Mouse (Mus musculus): ENCODE results near the gene Elmo1.

The Elmo1 gene

DNA sequence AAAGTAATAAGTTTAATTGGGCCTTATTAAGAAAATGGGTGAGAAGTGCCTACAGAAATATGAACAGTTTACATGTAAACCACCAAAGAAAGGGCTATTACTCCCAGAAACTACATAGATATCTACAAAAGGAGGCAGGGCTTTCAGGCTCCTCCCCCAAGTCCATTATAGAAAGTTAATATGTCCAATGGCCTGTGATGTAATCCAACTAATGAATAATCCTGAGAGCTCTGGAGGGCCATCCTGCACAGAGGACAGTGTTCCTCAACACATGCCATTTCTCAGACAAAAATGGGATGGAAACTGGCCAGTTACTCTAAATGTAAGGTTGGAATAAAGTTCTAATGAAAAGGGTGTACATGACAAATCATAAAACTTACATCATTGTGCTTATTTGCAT is 373.8 kb downstream of the Elmo1 start:
- DNase-seq (ENCODE audit: low spot score in 2 of 2): no peak

DNA sequence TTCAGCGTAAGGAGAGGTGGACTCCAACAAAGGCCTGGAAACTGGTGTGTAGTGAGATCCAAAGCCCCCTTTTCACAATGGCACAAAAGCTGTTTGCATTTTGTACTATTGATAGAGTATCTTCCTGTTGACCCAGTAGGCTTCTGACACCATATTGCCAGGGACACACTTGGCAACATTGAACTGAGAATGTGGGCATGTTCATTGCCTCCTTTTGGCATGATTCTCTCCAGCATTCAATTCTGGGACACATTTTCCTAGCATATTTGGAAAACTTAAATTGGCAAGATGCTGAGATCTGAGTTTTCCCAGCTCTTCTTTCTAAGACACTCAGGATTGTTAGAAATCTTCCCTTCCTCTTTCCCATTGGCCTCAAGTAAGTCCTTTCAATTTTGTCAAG is 377.0 kb downstream of the Elmo1 start:
- DNase-seq (ENCODE audit: low spot score in 2 of 2): no peak

DNA sequence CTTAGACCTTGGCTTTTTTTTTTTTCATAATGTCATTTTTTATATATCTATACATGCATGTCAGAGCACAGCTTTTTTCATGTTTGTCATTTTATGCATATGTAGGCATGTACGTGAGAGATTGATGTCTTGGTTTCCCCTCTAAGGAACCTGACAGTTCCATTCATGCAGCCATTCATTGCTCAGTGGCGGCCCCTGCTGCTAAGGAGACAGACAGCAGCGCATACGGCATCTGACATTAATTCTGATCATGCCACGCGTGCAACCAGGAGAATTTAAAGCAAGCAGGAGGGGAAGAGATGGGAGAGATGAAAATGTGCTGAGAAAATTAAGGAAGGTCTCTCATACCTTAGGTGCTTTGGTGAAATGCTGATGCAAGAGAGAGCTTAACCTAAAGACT is 381.3 kb downstream of the Elmo1 start:
- peak; percentile 75 to 87 for DNase-seq (ENCODE audit: low spot score in 2 of 2)

DNA sequence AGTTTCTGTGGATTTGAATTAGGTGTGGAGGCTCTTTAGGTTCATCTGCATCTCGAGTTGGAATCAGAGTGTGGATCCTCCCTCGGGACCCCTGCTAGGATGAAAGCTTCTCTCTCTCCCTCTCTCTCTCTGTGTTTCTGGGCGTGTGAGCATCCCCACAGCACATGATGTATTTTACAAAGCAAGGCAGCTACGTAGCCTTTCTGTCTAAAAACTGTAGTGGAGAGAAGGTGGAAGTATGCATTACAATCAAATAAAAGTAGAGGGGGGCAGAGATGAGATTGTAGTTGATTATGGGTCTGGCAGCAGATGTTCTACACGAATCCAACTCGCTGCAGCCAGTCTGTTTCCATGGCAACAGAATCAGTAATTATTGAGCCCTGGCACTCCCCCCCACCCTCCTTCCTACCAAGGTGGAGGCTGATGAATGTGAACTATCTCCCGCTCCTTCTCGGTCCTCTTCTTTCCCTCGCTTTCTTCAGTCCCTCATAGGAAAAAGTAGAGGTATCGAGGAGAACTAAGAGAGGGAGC is 382.0 kb downstream of the Elmo1 start:
- DNase-seq (ENCODE audit: low spot score in 2 of 2): peak in 1 of 2 experiments; percentile 48

DNA sequence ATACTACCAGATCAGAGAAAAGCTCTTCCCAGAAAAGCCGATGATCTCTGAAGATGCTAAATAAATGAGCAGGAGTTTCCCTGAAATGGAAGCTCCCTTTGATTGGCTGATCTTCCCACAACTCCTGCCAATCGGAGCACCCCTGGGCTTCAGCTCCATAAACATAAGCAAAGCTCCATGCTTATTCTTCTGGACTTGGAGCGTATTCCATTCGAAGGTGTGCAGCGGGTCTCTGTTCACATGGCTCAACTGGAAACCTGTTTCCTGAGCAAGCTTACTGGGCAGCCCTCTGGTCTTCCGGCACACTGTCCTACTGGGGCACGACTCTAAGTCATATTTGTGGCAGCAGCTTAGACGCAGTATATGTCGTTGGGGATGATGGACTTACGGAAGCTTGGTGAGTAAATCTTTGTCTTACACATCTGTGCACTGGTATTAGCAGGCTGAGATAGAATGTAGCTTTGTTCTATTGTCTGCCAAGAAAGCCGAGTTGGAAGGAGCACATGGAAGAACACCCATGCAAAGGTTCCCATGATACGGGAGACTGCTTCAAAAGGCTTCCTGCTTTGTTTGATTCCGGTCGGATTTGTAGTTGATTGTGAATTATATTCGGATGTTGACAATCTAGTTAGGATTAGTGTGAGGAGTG is 382.6 kb downstream of the Elmo1 start:
- DNase-seq (ENCODE audit: low spot score in 2 of 2): peak in 1 of 2 experiments; percentile 42

DNA sequence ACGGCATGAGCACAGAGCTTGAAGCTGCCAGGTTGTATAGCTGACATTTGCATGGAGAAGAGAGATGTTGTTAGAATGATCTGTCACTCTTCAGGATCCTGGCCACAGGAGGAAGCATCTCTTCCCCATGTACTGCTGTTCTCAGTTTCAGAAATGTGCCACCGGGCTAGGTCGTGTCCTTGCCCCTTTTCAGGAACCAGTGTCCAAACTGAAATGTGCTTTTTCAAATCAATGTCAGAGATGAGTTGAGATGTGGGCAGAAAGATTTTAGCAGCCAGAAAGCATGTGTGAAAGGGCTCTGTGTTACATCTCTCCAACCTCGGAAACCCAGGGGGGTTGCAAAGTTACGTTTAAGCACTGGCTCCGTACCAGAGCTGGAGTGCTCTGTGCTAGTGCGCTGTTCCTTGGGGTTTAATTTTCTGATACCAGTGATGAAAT is 383.3 kb downstream of the Elmo1 start:
- no peak for DNase-seq (ENCODE audit: low spot score in 2 of 2)

DNA sequence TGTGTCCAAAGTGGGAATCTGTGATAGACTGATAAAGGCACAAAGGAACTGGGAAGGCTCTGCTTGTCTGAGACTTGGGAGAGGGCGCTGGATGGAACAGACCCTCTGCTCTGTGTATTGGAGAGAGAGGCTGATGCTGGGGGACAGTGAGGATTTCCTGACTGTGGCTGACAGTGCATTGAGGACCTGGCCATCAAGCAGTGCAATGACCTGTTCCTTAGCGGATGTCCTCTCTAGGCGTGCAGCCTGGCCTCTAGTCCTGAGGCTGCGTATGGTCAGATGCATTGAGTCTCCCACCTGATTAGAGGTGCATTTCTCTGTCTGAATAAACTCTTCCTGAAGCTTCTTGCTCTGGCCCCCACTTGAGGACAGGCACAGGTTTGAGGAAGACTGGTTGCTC is 384.2 kb downstream of the Elmo1 start:
- DNase-seq (ENCODE audit: low spot score in 2 of 2): no peak

DNA sequence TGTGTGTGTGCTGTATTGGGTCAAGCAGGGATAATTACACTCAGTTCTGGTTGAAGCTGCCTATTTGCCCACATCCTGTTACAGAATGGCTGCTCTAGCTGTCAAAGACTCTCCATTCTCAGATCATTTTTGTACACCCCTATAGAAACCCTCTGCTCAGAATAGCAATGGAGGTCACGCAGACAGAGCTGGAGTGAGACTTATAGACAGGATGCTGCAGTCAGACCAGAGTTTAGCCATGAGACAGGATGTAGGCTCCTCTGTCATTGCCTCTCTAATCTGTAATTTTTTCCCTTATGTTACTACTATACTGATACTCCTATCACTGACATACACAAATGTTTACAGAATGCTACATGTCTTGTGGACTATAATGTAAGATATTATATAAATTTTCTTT is 391.4 kb downstream of the Elmo1 start:
- DNase-seq (ENCODE audit: low spot score in 2 of 2): no peak

DNA sequence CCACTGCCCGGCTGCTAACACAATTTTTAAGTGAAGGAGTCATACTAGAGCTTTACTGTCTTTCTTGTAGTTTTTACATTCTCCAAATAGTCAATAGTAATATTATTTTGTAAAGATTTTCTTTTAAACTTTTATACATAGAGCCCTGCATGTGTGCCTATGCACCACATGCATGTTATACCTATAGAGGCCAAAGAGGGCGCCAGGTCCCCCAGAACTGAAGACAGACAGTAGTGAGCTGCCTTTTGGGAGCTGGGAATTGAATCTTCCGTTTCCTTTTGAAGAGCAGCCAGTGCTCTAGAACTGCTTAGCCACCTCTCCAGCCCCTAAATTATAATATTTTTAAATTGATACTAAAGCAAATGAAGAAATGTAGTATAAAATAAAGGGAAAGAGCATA is 398.7 kb downstream of the Elmo1 start:
- no peak for DNase-seq (ENCODE audit: low spot score in 2 of 2)

DNA sequence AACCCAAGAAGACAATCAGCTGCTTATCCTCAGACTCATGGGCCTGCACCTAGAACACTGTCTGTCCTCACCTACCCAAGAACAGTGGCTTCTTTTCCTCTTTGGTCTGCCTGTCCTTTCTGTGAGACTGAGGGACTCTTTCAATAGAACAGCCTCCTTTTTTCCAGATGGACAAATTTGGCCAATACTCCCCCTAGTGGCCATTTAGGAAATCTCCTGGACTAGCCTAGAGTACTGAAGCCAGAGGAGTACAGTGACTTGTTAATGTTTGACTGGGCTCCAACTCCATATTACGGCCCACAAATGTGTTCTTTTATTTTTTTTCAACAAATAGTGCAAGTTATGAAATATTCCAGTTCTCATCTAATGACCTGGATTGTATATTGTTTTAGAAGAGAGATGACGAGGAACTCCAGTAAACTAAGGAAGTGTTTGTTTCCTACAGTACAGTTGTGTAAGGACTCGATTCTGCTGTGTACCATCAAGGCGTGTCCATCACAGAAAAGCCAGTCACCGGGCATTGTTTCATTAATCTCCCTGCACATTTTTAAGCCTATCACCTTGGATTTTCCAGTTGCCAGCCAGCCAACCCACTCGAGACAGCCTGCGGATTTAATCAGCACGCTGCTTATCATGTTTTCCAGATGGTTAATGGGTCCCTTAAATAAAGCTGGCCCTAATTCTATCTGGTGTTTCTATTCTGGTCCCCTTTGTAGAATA is 399.5 kb downstream of the Elmo1 start:
- no peak for DNase-seq (ENCODE audit: low spot score in 2 of 2)

DNA sequence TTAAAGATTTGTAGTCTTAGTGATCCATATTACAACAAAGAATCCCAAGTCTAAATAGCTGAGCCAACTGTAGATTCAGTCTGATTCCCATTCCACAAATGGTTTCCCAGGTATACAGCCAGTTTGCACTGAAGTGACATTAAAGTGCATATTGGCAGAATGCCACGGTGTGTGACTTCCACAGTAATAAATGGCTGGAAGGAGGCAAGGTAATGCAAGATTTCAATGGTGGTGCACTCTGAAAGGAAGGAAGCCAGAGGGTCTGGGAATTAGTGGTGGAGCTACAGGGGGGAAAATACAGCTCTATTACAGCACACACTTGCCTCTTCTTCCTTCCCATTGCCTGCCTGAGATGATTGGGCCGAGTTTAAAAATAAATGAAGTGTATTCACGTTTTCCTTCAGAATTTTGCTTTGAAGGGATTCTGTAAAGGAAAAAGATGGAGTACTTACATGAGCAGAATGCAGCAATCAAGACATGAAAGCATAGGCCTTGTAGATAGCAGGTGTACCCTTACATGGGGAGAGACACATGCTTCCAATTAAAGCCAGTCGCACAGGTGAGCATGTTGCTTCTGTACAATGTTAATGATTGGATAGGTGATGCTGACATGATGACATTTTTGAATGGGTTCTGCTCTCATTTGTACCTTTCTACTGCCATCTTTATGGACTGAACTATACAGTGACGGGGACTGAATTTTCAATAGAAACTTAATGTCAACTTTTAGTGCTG is 400.6 kb downstream of the Elmo1 start:
- no peak for DNase-seq (ENCODE audit: low spot score in 2 of 2)

DNA sequence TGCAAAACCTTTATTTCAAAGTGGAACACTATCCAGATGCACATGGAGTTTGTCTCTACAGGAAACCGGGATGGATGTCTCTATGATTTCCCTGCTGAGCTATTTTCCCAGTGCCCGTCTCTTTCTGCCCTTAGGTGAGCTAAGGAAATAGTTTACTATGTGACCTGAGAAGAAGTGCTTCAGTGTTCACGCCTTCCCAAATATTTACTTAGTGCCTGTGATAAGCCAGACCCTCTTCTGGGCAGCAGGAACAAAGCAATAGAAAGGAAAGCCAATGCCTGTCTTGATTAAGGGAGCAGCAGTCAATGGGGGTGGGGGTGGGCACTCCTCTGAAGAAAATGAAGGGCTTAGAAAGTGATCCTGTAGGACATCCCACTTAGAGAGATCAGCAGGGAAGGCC is 401.3 kb downstream of the Elmo1 start:
- no peak for DNase-seq (ENCODE audit: low spot score in 2 of 2)

DNA sequence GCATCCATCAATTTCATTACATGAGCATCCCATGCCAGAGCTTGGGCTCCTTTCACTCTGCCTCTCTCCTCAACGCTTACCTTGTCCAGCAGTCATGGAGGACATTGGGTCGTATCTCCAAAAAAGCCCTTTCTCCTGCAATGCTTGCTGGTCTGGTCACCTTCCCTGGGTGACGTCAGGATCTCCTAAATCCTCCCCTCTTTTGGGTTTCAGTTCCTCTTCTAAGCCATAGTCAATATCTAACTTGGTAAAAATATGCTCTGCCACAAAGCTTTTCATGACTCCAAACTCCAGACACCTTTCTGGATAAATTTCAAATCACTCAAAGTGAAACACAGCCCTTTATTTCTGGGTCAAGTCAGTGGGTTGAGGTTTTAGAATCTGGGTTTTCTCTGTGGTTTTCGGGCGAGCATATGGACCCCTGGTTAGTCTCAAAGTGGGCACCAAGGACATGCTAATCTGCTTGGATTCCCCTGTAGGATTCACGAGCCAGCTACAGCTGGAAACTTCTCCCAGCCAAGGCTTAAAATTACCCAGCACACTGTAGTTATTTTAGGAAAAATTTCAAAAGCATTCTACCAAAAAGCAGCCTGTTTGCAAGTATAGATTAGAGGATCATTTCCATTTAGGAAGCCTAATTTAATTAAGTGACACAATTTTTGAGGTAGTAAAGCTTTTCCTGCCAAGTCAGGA is 403.8 kb downstream of the Elmo1 start:
- no peak for DNase-seq (ENCODE audit: low spot score in 2 of 2)

DNA sequence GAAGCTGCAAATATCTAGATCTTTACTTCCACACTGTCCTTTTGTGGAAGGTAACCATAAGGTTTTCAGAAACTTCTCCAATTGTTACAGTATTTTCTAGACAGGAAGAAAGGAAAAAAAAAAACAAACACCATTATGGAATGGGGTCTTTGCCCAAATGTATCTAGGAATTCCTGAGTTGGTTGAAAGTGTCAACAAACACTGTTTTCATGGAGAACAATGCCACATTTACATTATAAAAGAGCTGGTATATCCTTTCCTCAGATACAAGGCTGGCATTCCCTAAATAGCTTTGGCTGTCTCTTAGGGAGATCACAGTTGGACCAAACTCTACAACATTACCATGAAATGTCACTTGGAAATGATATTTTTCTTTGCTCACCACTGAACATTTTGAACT is 411.5 kb downstream of the Elmo1 start:
- no peak for DNase-seq (ENCODE audit: low spot score in 2 of 2)

DNA sequence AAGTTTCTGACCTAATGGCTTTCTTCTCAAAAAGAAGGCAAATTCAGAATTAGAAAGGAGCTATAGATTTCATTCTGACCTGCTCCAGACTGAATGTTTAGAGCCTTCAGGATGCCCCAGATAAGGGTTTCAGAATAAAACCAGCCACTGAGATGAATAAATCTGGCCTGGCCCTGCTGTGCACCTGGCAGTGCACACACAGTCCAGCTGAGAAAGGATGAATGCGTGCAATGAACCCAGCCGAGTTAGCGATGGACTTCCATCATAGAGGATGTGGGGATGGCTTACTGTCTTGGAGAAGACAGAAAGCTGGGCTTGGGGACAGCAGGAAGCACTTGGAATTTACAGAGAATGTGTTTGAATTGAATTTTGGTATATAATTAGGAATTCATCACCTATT is 413.0 kb downstream of the Elmo1 start:
- DNase-seq (ENCODE audit: low spot score in 2 of 2): no peak

DNA sequence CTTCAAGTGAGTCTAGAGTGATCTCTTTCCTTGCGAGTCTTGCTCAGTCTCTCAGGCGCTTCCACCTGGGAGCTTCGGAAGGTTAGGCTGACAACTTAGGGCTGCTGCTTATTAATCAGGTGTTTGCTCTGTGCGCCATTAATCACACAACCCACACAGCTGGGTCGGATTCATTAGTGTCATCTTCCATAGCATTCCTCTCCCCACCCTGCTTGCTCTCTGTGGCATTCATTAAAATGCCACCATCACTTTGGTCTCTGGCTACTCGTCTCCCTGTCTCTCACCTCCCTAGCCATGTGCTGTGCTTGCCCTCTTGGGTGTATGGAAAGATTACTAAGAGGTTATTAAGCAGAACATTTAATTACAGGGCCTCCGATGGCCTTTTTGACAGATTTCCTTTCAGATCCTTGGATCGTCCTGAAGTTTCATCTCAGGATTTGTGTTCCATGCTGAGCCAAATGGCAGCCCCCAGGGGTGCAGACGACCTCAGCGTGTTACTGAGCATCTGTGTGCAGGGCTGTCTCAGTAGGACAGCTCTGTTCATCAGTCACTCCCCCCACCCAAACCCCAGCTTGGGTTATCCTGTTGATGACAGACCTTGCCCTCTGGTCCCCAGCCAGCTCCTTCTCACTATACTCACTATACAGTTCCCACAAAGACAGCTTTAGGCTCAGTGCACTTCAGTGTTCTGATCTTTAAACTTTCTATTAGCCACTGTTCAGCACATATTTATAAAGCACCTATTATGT is 417.2 kb downstream of the Elmo1 start:
- DNase-seq (ENCODE audit: low spot score in 2 of 2): no peak

DNA sequence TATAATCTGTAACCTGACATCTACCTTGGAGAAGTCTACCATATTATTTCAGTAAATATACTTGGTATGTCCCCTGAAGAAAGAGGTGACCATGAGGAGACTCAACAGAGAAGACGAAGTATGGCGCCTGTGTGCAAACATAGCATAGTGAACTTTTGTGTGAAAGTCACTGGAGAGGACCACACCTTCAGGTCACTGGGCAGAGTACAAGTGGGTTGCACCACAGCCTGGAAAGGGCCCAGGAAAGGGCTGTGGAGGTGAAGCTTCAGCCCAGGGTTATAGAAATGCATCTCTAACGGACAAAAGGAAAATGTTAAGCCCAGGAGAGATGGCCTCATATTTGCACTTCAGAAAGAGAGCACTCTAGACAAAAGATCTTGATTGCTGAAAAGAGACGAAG is 420.6 kb downstream of the Elmo1 start:
- no peak for DNase-seq (ENCODE audit: low spot score in 2 of 2)

DNA sequence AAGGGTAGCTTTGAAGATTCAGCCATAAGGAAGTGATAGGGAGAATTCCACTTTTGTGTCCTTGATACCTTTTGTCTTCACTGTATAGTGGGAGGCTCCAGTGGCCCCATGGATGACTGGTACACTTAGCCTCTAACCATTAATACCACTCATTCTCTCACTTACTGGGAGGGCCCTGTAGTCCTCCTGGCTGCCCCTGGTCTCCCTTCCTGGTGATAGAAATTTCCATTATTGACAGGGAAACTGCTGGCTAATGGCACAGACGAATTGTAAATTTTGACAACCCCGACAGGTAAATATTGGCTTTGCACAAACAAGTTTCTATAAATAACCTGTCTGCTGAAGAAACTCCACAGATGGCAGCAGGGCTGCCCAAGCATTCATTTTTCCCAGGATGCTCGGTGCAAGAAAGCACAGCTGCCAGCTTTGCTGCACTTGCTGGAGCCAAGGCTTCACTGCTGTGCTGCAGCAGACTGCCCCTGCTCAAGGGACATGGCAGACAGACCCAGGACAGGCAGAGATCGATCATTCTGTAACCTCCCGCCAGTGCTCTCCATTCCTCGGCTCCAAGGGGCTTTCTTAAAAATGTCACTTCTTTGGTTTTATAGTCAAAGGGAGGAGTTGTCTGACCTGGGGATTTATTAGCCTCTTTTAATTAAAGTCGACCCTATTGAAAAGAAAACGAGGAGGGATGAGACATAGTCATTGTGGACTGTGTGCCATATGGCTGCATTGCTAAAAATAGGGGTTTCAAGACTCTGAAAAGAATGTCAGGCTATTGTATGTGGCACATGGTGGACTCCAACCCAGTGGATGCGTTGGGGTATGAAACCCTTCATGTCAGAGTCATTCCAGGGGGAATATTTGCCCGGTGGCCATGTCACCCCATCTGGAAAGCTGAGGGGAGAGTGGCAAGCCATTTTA is 422.2 kb downstream of the Elmo1 start:
- no peak for DNase-seq (ENCODE audit: low spot score in 2 of 2)

DNA sequence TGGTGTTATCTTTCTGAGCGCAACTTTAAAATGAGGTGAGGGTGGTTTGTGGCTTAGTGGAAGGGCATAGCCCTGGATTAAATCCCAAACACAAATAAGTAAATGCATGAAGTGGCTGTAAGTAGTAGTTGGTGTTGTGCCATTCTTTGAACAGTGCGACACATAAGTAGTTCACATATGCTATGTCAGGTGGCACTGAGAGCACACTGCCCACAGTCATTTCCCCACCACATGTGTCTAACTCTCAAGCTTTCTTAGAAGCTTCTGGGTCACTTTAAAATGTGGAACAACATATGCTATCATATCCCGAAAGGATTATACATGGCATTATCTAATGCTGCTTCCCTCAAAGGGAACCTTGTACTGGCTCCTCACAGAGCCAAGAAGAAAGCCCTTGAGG is 424.3 kb downstream of the Elmo1 start:
- DNase-seq (ENCODE audit: low spot score in 2 of 2): no peak

DNA sequence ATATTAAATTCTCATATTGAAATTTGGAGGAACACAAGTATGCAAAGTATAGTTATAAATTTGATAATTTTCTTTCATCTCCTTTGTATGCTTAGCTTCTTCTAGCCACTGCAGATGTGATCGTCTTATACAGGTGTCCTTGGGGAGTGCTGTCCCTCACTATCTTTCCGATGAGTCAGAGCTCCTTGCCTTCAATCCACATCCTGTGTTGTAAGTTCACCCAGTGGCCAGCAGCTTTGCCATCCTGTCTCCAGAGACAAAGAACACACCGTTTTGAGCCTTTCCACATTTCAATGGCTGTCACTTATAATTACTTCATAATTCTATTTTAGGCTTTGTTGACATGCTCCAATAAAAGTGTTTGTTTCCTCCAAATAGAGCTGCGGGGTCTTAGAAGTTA is 425.7 kb downstream of the Elmo1 start:
- no peak for DNase-seq (ENCODE audit: low spot score in 2 of 2)

Data from cerebellum, postnatal 4 days (tissue).